Comparison of ENCODE assay signal across 11 mouse cellular contexts in genomic region chr3:46538660-46539059, GRCm38 (mm10).
"Had no signal": no experiment of that assay in that cellular context is flagged by ENCODE, and none has a peak within 500 bp of the region (broad histone marks: within the 10 kb centered on the region; RNA-seq: fewer than 3 reads in every experiment).

No protein-coding gene starts in this region.

- H3K27ac ChIP-seq: intestine, embryonic 15.5 days; kidney, embryonic 15.5 days; limb, embryonic 13.5 days; liver, embryonic 14.5 days; midbrain, embryonic 12.5 days; stomach, postnatal 0 days had no signal

- H3K4me3 ChIP-seq: intestine, embryonic 15.5 days; kidney, embryonic 15.5 days; limb, embryonic 13.5 days; midbrain, embryonic 12.5 days had no signal

- DNase-seq: kidney, adult 2 months; kidney, postnatal 14 days; lung, adult 18-20 months; thymus, adult 18-20 months; thymus, postnatal 25 days had no signal
